Mouse (Mus musculus) thymus, adult 2 months (tissue): ENCODE measurements around the gene Ulk3.

Experiments
- CTCF ChIP-seq: fragments of 200-500 bp; IDR thresholded peaks from 2 replicates; pipeline ENCODE4 v1.5.1; 2012; ENCODE audit warnings: mild to moderate bottlenecking, control low read depth, low read length, moderate library complexity, borderline replicate concordance; ENCODE audit not compliant: control insufficient read depth, poor library complexity, insufficient read depth; ENCODE audit errors: extremely low read depth
- POLR2A ChIP-seq: fragments of 200-500 bp; IDR thresholded peaks from 2 replicates; pipeline ENCODE4 v1.6.1; 2012; ENCODE audit warnings: mild to moderate bottlenecking, low read length, control low read depth, moderate library complexity; ENCODE audit not compliant: control insufficient read depth, poor library complexity, insufficient read depth; ENCODE audit errors: extremely low read depth

- TF ChIP-seq POLR2A (no peak), CTCF (no peak)
These were observed 4.3 kb upstream of the Ulk3 start for GRCm38 (mm10) chr9:57584991-57585390.
